Mouse (Mus musculus) spleen, adult 2 months (tissue): ENCODE results near the gene Lsg1. TPM values are rescaled to one million over a fixed set of nuclear protein-coding genes. Genes with fewer than 3 reads are reported as not detected.

Experiments used
- DNase-seq, 2 experiments: peaks; one replicate each; pipeline versions ENCODE4 v3.0.0 to v3.0.0-alpha.2; 2012 to 2021; ENCODE audit warnings: low spot score in 2 of 2, low read depth in 1 of 2
- H3K27ac ChIP-seq: fragments of 200-500 bp; 2 replicates; pipeline ENCODE4 v1.5.1; 2012; ENCODE audit warnings: low read length, inconsistent platforms; ENCODE audit not compliant: insufficient read depth
- H3K27me3 ChIP-seq: fragments of 200-500 bp; 2 replicates; pipeline ENCODE4 v1.6.1; 2012; ENCODE audit warnings: mild to moderate bottlenecking, moderate library complexity, low read length, inconsistent platforms; ENCODE audit not compliant: control insufficient read depth, insufficient read depth
- H3K36me3 ChIP-seq: fragments of 200-500 bp; 2 replicates; pipeline ENCODE4 v1.6.1; 2012; ENCODE audit warnings: mild to moderate bottlenecking, low read length, inconsistent platforms; ENCODE audit not compliant: control insufficient read depth, insufficient read depth
- H3K4me1 ChIP-seq: fragments of 200-500 bp; 2 replicates; pipeline ENCODE4 v1.6.1; 2011; ENCODE audit warnings: inconsistent platforms; ENCODE audit not compliant: control insufficient read depth, insufficient read depth, insufficient read length
- H3K4me3 ChIP-seq: fragments of 200-500 bp; 2 replicates; pipeline ENCODE4 v1.5.1; 2011; ENCODE audit warnings: mild to moderate bottlenecking, inconsistent platforms; ENCODE audit not compliant: insufficient read depth, insufficient read length; ENCODE audit errors: extremely low read depth
- CTCF ChIP-seq: fragments of 200-500 bp; IDR thresholded peaks from 2 replicates; pipeline ENCODE4 v1.5.1; 2011; ENCODE audit warnings: mild to moderate bottlenecking, inconsistent platforms; ENCODE audit not compliant: insufficient read depth, insufficient read length, insufficient replicate concordance; ENCODE audit errors: extremely low read depth
- POLR2A ChIP-seq: fragments of 200-500 bp; IDR thresholded peaks from 2 replicates; pipeline ENCODE4 v1.6.1; 2011; ENCODE audit warnings: low read depth, low read length, inconsistent platforms
- WGBS: fragments of 180-500 bp; shearing (Covaris S2); methylation state at CpG from one replicate; pipeline ENCODE4 v1.1.7; 2018; 5-methylcytosine and 5-hydroxymethylcytosine counted together
- polyA plus RNA-seq: library from polyadenylated mRNA; depleted of rRNA; stranded (reverse); fragments of >200 nt; gene quantifications from 2 replicates; pipeline ENCODE4 v1.2.3, GENCODE M21; 2012

Gene Lsg1
- polyA plus RNA-seq, 1 experiment = 9.6 TPM

DNA sequence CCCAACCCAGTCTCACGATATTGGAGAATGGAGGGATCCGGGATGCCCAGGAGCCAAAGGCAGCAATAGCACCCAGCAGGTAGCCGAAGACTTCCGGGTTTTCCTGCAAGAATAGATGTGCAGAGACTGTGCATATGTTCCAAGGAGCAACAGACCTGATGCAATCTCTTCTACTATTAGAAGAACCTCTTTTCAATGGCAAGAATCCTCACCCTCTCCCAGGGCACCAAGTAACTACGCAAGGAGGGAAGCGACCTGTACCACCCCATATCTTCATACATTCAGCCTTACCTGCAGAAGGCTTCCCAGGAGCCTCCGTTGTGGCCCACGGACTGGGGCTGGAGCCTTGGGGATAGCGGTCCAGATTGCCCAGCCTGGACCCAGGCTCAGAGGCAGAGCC is 44.0 kb downstream of the Lsg1 start:
- Histone ChIP-seq H3K27ac (no peak overlapping the region), H3K4me1 (no peaks in the 10 kb centered on the region), H3K27me3 (no peaks in the 10 kb centered on the region), H3K4me3 (no peak overlapping the region), H3K36me3 (no peaks in the 10 kb centered on the region)
- no peak for DNase-seq
- TF ChIP-seq POLR2A (no peak), CTCF (no peak)
- WGBS = 93% methylated on average over 9 of the region's 9 CpGs

DNA sequence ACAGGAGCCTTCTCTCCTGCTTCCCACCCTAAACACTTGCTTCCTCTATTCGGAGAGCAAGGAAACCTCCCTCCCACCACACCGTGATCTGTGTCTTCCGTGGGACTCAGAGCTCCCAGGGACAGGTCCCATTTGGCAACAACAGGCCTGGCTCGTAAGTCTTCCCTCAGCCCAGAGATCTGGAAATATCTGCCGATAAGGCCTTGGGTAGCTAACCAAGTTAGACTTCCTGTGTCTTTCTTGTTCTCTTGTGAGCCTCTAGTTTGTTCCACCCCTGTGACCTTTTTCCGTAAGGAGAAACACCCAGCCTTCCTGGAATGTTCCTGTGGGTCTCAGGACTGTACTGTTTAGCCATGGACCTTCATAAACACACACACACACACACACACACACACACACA is 44.6 kb downstream of the Lsg1 start:
- WGBS = 76% methylated on average over 6 of the region's 6 CpGs
- H3K4me3 ChIP-seq = no peak overlapping the region

DNA sequence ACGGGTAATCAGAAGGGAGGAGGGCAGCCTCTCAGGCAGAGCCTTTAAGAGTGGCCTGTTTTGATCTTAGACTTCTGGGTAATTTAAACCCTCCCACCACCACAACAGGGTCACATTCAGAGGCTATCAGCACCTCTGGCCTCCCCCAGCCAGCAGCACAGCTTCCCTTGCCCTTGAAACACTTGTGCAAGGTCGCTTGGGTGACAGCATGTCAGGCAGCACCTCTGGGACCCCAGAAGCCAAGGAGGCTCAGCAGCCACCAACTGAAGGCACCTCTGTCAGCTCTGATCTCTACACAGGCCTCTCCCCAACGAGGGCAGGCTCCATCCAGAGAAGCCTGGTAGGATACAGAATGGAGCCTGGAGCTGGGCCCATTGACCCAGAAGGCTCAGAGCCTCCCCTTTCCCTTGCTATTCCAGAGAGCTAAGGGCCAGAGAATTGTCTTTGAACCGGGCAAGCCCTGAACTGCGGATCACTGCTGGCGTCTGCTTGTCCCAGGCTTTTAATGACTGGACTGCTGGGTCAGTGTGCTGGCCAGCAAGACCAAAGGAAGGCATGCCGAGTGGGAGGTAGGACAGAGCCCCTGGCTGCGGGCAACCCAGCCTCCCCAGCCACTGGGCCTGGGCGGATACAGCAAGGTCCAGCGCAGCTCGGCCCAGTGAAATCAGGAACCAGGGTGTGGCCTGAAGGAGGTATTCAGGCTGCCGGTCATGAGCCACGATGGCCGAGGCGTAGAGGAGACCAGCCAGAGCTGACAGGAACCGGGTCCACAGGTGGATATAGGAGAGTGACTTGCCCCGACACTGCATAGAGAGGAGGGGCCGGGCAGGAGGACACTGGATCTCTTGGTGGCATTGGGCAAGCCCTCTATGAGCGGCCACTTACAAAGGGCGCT is 47.0 kb downstream of the Lsg1 start:
- H3K4me3 ChIP-seq = no peak overlapping the region
- TF ChIP-seq POLR2A = no peak
- TF ChIP-seq CTCF = no peak
- H3K27ac ChIP-seq = no peak overlapping the region
- no peaks in the 10 kb centered on the region for H3K36me3 ChIP-seq
- no peaks in the 10 kb centered on the region for H3K27me3 ChIP-seq
- peaks cover 3% of the 10 kb centered on the region; the same call in 1 of the 2 replicates for H3K4me1 ChIP-seq
- WGBS = 91% methylated on average over 20 of the region's 20 CpGs
- no peak for DNase-seq

More for the DNA sequence above, 44.6 kb downstream of the Lsg1 start:
- H3K36me3 ChIP-seq = no peaks in the 10 kb centered on the region
- no peaks in the 10 kb centered on the region for H3K4me1 ChIP-seq
- H3K27me3 ChIP-seq = no peaks in the 10 kb centered on the region
- no peak overlapping the region for H3K27ac ChIP-seq
- DNase-seq = no peak
- TF ChIP-seq POLR2A = no peak
- TF ChIP-seq CTCF = no peak

DNA sequence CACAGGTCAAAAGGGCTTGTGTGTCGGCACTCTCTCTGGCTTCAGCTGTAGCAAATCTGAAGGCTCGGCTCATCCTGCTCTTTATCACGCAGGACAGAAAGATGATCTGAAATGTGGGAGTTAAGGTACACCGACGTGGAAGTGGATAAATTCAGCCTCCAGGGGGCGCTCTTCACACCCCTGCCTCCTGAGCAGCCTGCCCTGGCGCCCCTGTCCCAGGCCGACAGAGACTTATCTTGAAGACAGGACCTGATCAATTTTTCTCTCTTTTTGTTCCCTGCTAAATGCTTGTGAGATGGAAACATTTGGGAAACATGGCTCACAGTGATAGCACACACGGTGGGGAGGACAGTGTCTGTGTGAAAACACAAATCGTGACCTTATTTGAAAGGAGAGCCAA is 48.0 kb downstream of the Lsg1 start:
- DNase-seq = peak; percentile 15 to 39
- H3K27ac ChIP-seq = no peak overlapping the region
- no peaks in the 10 kb centered on the region for H3K27me3 ChIP-seq
- H3K36me3 ChIP-seq = no peaks in the 10 kb centered on the region
- H3K4me1 ChIP-seq = peaks cover 7% of the 10 kb centered on the region; the same call in 1 of the 2 replicates
- no peak overlapping the region for H3K4me3 ChIP-seq
- WGBS = 28% methylated on average over 10 of the region's 10 CpGs
- TF ChIP-seq POLR2A (no peak), CTCF (peak; percentile 75; the same call in 1 of the 2 replicates)

DNA sequence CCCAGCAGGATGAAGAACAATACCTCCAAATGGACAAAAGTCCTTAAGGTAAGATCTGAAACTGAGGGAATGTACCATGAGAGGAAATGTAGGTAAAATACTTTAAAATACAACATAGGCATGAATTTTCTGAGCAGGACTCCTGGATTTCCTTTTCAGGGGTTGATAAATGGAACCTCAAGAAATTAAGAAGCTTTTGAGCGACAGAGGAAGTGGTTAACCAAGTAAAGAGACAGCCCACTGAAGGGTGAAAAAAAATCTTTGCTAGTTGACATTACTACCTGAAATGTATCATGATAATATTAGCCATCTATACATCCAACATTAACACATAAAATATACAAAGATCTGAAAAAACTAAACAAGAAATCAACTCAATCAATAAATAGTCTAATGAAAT is 52.3 kb downstream of the Lsg1 start:
- TF ChIP-seq POLR2A = no peak
- TF ChIP-seq CTCF = no peak
- no peak overlapping the region for H3K4me3 ChIP-seq
- H3K36me3 ChIP-seq = no peaks in the 10 kb centered on the region
- WGBS = 8% methylated on average over 1 of the region's 1 CpGs
- H3K27ac ChIP-seq = no peak overlapping the region
- H3K4me1 ChIP-seq = peaks cover 13% of the 10 kb centered on the region; the same call in 1 of the 2 replicates
- no peaks in the 10 kb centered on the region for H3K27me3 ChIP-seq
- DNase-seq = no peak

DNA sequence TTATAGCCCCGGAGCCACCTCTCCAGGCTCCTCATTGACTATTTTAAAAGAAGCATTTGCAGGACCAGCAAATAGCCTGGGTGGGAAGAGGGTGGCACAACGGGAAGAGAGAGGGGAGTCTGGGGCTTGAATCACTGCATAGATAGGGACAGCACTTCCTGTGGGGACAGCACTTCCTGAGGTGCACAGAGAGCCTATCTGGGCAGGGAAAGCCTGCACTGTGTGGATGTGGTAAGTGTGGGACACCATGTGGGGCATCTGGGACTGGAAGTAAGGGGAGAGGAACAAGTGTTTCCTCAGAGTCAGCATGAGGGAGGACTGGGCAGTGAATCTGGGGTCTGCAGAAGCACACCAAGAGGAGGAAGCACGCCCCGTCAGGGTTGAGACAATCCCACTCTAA is 53.8 kb downstream of the Lsg1 start:
- H3K27me3 ChIP-seq = no peaks in the 10 kb centered on the region
- 11% methylated on average over 4 of the region's 4 CpGs for WGBS
- H3K4me3 ChIP-seq = no peak overlapping the region
- no peak for DNase-seq
- no peak overlapping the region for H3K27ac ChIP-seq
- peaks cover 13% of the 10 kb centered on the region; the same call in 1 of the 2 replicates for H3K4me1 ChIP-seq
- no peak for TF ChIP-seq POLR2A
- H3K36me3 ChIP-seq = no peaks in the 10 kb centered on the region

DNA sequence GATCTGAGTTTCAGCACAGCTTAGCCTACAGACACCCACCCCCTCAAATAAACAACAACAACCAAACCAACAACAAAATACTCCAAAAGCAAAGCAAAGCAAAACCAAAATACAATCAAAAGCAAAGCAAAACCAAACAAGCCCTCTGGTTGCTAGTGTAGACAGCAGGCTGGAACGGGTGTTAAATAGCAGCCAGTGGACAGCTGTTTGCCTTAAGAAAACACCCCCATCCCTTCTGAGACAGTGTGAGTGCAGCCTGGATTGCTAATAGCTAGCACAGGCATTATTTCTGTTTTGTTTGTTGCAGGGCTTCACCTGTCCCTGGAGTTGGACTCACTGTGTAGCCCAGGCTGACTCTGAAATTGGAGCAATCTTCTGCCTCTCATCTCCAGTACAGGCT is 54.5 kb downstream of the Lsg1 start:
- Histone ChIP-seq H3K27me3 (no peaks in the 10 kb centered on the region), H3K4me1 (peaks cover 13% of the 10 kb centered on the region; the same call in 1 of the 2 replicates), H3K36me3 (no peaks in the 10 kb centered on the region), H3K27ac (no peak overlapping the region), H3K4me3 (no peak overlapping the region)
- 60% methylated on average over 1 of the region's 1 CpGs for WGBS
- TF ChIP-seq CTCF (no peak), POLR2A (no peak)
- DNase-seq = no peak
